ENCODE assay signal across 21 mouse cellular contexts in the genomic region with DNA sequence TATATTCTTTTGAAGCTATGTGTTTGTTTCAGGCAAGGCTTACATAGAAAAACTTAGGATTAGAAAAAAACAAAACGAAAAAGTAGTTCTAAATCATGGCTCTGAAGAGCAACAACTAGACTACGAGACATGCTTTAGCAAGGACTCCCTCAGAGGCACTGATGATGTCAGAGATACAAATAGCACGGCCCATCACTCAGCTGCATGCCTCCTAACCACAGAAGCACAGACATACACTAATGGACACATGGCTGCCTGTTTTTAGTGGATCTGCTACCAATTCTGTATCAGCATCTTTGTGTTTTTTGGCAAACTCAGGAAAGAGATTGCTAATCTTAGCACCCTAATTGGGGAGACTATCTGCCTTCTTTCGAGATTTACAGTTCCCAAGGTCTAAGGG.
DNase-seq lines count a peak whose midpoint lies in the region; ATAC-seq and TF ChIP-seq lines count a peak whose summit lies in the region.
"Had no signal": no experiment of that assay in that cellular context is flagged by ENCODE, and none has a peak within 500 bp of the region (broad histone marks: within the 10 kb centered on the region; RNA-seq: fewer than 3 reads in every experiment).

No protein-coding gene starts in this region.

- ATAC-seq in kidney, postnatal 0 days (replicated peaks; ENCODE audit: low FRiP score, low read depth): peak; percentile 75
- ATAC-seq: forebrain, postnatal 0 days had no signal

- WGBS in kidney, postnatal 0 days: 21% methylated on average over 4 of the region's 4 CpGs

- no peak for DNase-seq in gastrocnemius, adult 2 months
- no peak for DNase-seq in gastrocnemius, adult 18-20 months (ENCODE audit: low spot score)
- DNase-seq in kidney, postnatal 0 days (ENCODE audit: low spot score): peak; percentile 67
- DNase-seq in kidney, postnatal 10 days: no peak
- DNase-seq in 3T3-L1 (ENCODE audit: low read depth, low spot score): peak; percentile 77
- no peak for DNase-seq in frontal cortex, postnatal 36 days (ENCODE audit: low spot score in 2 of 2)
- DNase-seq: adrenal gland, adult 2 months; B cell, adult 2 months; cerebellum, adult 2 months; cerebellum, postnatal 36 days; forebrain, postnatal 0 days; kidney, adult 11 months; liver, embryonic 13.5 days; thymus, postnatal 36 days had no signal

- H3K4me1 ChIP-seq in kidney, postnatal 0 days (replicated peaks; ENCODE audit: insufficient read depth, low read length): peaks cover 5% of the 10 kb centered on the region; the same call in 1 of the 2 replicates
- peaks cover 9% of the 10 kb centered on the region for H3K4me1 ChIP-seq in embryonic fibroblast, embryonic 13.5 days (ENCODE audit: control insufficient read depth, insufficient read depth, low read length)
- H3K4me1 ChIP-seq: liver, embryonic 13.5 days; midbrain, embryonic 12.5 days had no signal

- H3K27ac ChIP-seq in gastrocnemius, adult 2 months: peak overlapping the region; percentile 24; the same call in 1 of the 2 replicates
- H3K27ac ChIP-seq in kidney, postnatal 0 days: peak overlapping the region; percentile 3; the same call in 1 of the 2 replicates
- H3K27ac ChIP-seq in embryonic fibroblast, embryonic 13.5 days (ENCODE audit: insufficient read depth, low read length): peak overlapping the region; percentile 30; the same call in 1 of the 2 replicates
- H3K27ac ChIP-seq: embryonic facial prominence, embryonic 13.5 days; heart, embryonic 15.5 days; hindbrain, embryonic 10.5 days; limb, embryonic 13.5 days; liver, embryonic 13.5 days; midbrain, embryonic 12.5 days; neural tube, embryonic 13.5 days had no signal

- no peaks in the 10 kb centered on the region for H3K9me3 ChIP-seq in kidney, postnatal 0 days (replicated peaks; ENCODE audit: low read length)
- H3K9me3 ChIP-seq: embryonic facial prominence, embryonic 13.5 days; heart, embryonic 15.5 days; hindbrain, embryonic 10.5 days; limb, embryonic 13.5 days; liver, embryonic 13.5 days; midbrain, embryonic 12.5 days; neural tube, embryonic 13.5 days had no signal

- no peak overlapping the region for H3K4me2 ChIP-seq in kidney, postnatal 0 days (ENCODE audit: low read length)
- H3K4me2 ChIP-seq: embryonic facial prominence, embryonic 13.5 days; heart, embryonic 15.5 days; limb, embryonic 13.5 days; liver, embryonic 13.5 days; midbrain, embryonic 12.5 days; neural tube, embryonic 13.5 days had no signal

- TF ChIP-seq CTCF in gastrocnemius, adult 2 months (IDR thresholded peaks at IDR 0.05): no peak
- no peak for TF ChIP-seq CTCF in kidney, postnatal 0 days (IDR thresholded peaks at IDR 0.05; ENCODE audit: low read depth)
- TF ChIP-seq CTCF in embryonic fibroblast, embryonic 13.5 days (IDR thresholded peaks at IDR 0.05; ENCODE audit: borderline replicate concordance, insufficient read depth, low read length): no peak

- no peaks in the 10 kb centered on the region for H3K27me3 ChIP-seq in kidney, postnatal 0 days (ENCODE audit: insufficient read depth, low read length)
- H3K27me3 ChIP-seq: embryonic facial prominence, embryonic 13.5 days; heart, embryonic 15.5 days; limb, embryonic 13.5 days; liver, embryonic 13.5 days; midbrain, embryonic 12.5 days; neural tube, embryonic 13.5 days had no signal

- H3K9ac ChIP-seq in kidney, postnatal 0 days (ENCODE audit: low read depth, low read length): no peak overlapping the region
- H3K9ac ChIP-seq: embryonic facial prominence, embryonic 13.5 days; forebrain, postnatal 0 days; heart, embryonic 15.5 days; limb, embryonic 13.5 days; liver, embryonic 13.5 days; midbrain, embryonic 12.5 days; neural tube, embryonic 13.5 days had no signal

- no peak overlapping the region for H3K4me3 ChIP-seq in gastrocnemius, adult 2 months
- no peak overlapping the region for H3K4me3 ChIP-seq in kidney, postnatal 0 days (replicated peaks; ENCODE audit: low read depth, low read length)
- no peak overlapping the region for H3K4me3 ChIP-seq in embryonic fibroblast, embryonic 13.5 days (ENCODE audit: insufficient read depth, low read length)
- H3K4me3 ChIP-seq: embryonic facial prominence, embryonic 13.5 days; heart, embryonic 15.5 days; hindbrain, embryonic 10.5 days; limb, embryonic 13.5 days; liver, embryonic 13.5 days; midbrain, embryonic 12.5 days; neural tube, embryonic 13.5 days had no signal

- TF ChIP-seq POLR2A in embryonic fibroblast, embryonic 13.5 days (IDR thresholded peaks at IDR 0.05; ENCODE audit: low read depth, low read length): no peak

- intact Hi-C loops in gastrocnemius, adult 2 months (cut with DNase I): no loop called here

- no peaks in the 10 kb centered on the region for H3K36me3 ChIP-seq in kidney, postnatal 0 days (ENCODE audit: insufficient read depth, low read length)
- H3K36me3 ChIP-seq: embryonic facial prominence, embryonic 13.5 days; heart, embryonic 15.5 days; hindbrain, embryonic 10.5 days; limb, embryonic 13.5 days; liver, embryonic 13.5 days; midbrain, embryonic 12.5 days; neural tube, embryonic 13.5 days had no signal

Comparison
In these comparisons a context has a peak if more than half of its experiments do, and no peak if none do; other contexts are left out.
1. DNase-seq: peak in kidney, postnatal 0 days (single experiment) and 3T3-L1 (single experiment); none in gastrocnemius, adult 2 months (single experiment), gastrocnemius, adult 18-20 months (single experiment), kidney, postnatal 10 days (single experiment) and frontal cortex, postnatal 36 days (0 of 2).
2. Peak in every context shown above with its lines, with median percentiles within 50 percentile points of each other: H3K27ac ChIP-seq.